Comparison of ENCODE assay signal across 26 mouse cellular contexts in genomic region chr4:98823740-98824139, GRCm38 (mm10). TPM values are rescaled to one million over a fixed set of nuclear protein-coding genes. Genes with fewer than 3 reads are reported as not detected.
"Had no signal": no experiment of that assay in that cellular context is flagged by ENCODE, and none has a peak within 500 bp of the region (broad histone marks: within the 10 kb centered on the region; RNA-seq: fewer than 3 reads in every experiment).

TSS of gene I0C0044D17Rik (minus strand) at chr4:98823840.

RNA-seq across cellular contexts. Expression of gene I0C0044D17Rik, which starts in this region (rescaled TPM):
- polyA plus RNA-seq: heart, embryonic 10.5 days; heart, embryonic 11.5 days; heart, embryonic 12.5 days; heart, embryonic 13.5 days; heart, embryonic 14.5 days; heart, embryonic 15.5 days; heart, embryonic 16.5 days; heart, postnatal 0 days; hindbrain, embryonic 10.5 days; hindbrain, embryonic 11.5 days; hindbrain, embryonic 13.5 days; hindbrain, embryonic 14.5 days; hindbrain, embryonic 15.5 days; hindbrain, embryonic 16.5 days; hindbrain, postnatal 0 days; inflammation-experienced regulatory T-cells, adult 6 months; intestine, embryonic 14.5 days; intestine, embryonic 15.5 days; intestine, embryonic 16.5 days; intestine, postnatal 0 days; kidney, adult 2 months; kidney, embryonic 14.5 days; kidney, embryonic 15.5 days; kidney, embryonic 16.5 days; kidney, postnatal 0 days; large intestine, adult 2 months had no signal
